Mouse (Mus musculus) embryonic stem cell, embryonic (primary cell): ENCODE measurements around the gene Dnmt3b.

Experiments
- CTCF ChIA-PET, 4 experiments: fragments of 300-600 bp in 2 of 4; fragments of 350-600 bp in 2 of 4; sonication (Branson Sonifier 250); formaldehyde crosslinking; loops; one replicate each; lab custom pipeline; 2022; ENCODE audit warnings: inconsistent platforms in 2 of 4; lab: Charles Lee
- POLR2A ChIA-PET, 4 experiments: fragments of 300-600 bp in 2 of 4; fragments of 350-600 bp in 2 of 4; sonication (Branson Sonifier 250); formaldehyde crosslinking; loops; one replicate each; lab custom pipeline; 2022; ENCODE audit warnings: antibody characterized with exemption in 4 of 4, inconsistent platforms in 1 of 4; lab: Charles Lee

The Dnmt3b gene

GRCm38 (mm10) chr2:153724871-153725270, 75.6 kb downstream of the Dnmt3b start:
- ChIA-PET POLR2A (no interaction called here), CTCF (no interaction called here)

- CTCF ChIA-PET = no interaction called here
- POLR2A ChIA-PET = no interaction called here
These were observed 76.0 kb downstream of the Dnmt3b start for GRCm38 (mm10) chr2:153725291-153725690.

DNA sequence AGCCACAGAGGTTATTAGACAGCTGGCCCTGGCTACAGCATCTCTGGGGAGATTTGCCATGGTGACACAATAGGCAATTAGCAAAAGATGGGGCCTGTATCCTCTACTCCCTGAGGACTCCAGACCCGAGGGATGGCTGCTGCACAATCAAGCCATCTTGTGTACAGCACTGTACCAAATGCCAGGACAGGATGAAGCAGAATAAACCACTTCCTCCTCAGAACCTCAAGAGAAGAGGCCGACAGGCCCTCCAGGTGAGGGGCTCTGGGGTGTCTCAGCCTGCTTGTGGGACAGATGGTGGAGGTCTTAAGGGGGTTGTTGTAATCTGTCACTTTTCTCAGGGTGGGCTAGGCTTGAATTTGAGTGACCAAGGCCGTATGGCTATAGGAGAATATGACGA, 84.8 kb downstream of the Dnmt3b start:
- POLR2A ChIA-PET = interaction anchor here in 1 of 4 experiments (0.5 kb wide), 1 partner anchor 114 kb away, joined by 4 read pairs; no protein-coding TSS in a partner anchor
- CTCF ChIA-PET = interaction anchor here in 1 of 4 experiments (0.6 kb wide), 1 partner anchor 631 kb away, joined by 3 read pairs; no protein-coding TSS in a partner anchor
